Mouse (Mus musculus): ENCODE data around the gene Slc29a2. TPM values are rescaled to one million over a fixed set of nuclear protein-coding genes. Genes with fewer than 3 reads are reported as not detected.

The Slc29a2 gene
- polyA plus RNA-seq, 1 experiment, result 31.1 TPM

- TF ChIP-seq POLR2A (IDR thresholded peaks at IDR 0.05; ENCODE audit: borderline replicate concordance, extremely low read depth, insufficient read depth, insufficient read length, poor library complexity, severe bottlenecking) (no peak), CTCF (IDR thresholded peaks at IDR 0.05; ENCODE audit: borderline replicate concordance, extremely low read depth, insufficient read depth, insufficient read length) (no peak)
- peak; percentile 94 for DNase-seq (ENCODE audit: low read depth)
Observed at GRCm38 (mm10) chr19:5071545-5072369, 48.1 kb downstream of the Slc29a2 start.

- TF ChIP-seq CTCF (IDR thresholded peaks at IDR 0.05; ENCODE audit: borderline replicate concordance, extremely low read depth, insufficient read depth, insufficient read length), result no peak
- no peak for TF ChIP-seq POLR2A (IDR thresholded peaks at IDR 0.05; ENCODE audit: borderline replicate concordance, extremely low read depth, insufficient read depth, insufficient read length, poor library complexity, severe bottlenecking)
- no peak for DNase-seq (ENCODE audit: low read depth)
Observed at GRCm38 (mm10) chr19:5072389-5073019, 48.8 kb downstream of the Slc29a2 start.

- no peak for TF ChIP-seq POLR2A (IDR thresholded peaks at IDR 0.05; ENCODE audit: borderline replicate concordance, extremely low read depth, insufficient read depth, insufficient read length, poor library complexity, severe bottlenecking)
- TF ChIP-seq CTCF (IDR thresholded peaks at IDR 0.05; ENCODE audit: borderline replicate concordance, extremely low read depth, insufficient read depth, insufficient read length), result peak; percentile 69; the same call in 1 of the 2 replicates
- peak; percentile 87 for DNase-seq (ENCODE audit: low read depth)
Observed at GRCm38 (mm10) chr19:5073028-5073427, 49.4 kb downstream of the Slc29a2 start.

GRCm38 (mm10) chr19:5073518-5073917, 49.9 kb downstream of the Slc29a2 start:
- no peak for DNase-seq (ENCODE audit: low read depth)
- no peak for TF ChIP-seq CTCF (IDR thresholded peaks at IDR 0.05; ENCODE audit: borderline replicate concordance, extremely low read depth, insufficient read depth, insufficient read length)
- TF ChIP-seq POLR2A (IDR thresholded peaks at IDR 0.05; ENCODE audit: borderline replicate concordance, extremely low read depth, insufficient read depth, insufficient read length, poor library complexity, severe bottlenecking), result no peak

- no peak for DNase-seq (ENCODE audit: low read depth)
- TF ChIP-seq CTCF (IDR thresholded peaks at IDR 0.05; ENCODE audit: borderline replicate concordance, extremely low read depth, insufficient read depth, insufficient read length) (no peak), POLR2A (IDR thresholded peaks at IDR 0.05; ENCODE audit: borderline replicate concordance, extremely low read depth, insufficient read depth, insufficient read length, poor library complexity, severe bottlenecking) (no peak)
Observed at GRCm38 (mm10) chr19:5079279-5079678, 55.6 kb downstream of the Slc29a2 start.

Other genes starting within 250 kb of the Slc29a2 start
- 146 and 173 TPM in 2 replicates for gene Rbm4, start 230.0 kb upstream of the Slc29a2 start, polyA plus RNA-seq (2012; rRNA removed)
- 28.7 and 57.0 TPM in 2 replicates for gene Gm21992, start 212.2 kb upstream of the Slc29a2 start, polyA plus RNA-seq (2012; rRNA removed)
- 70.7 and 85.4 TPM in 2 replicates for gene Rbm14, start 212.2 kb upstream of the Slc29a2 start, polyA plus RNA-seq (2012; rRNA removed)
- 42.3 and 45.1 TPM in 2 replicates for gene Ccs, start 184.5 kb upstream of the Slc29a2 start, polyA plus RNA-seq (2012; rRNA removed)
- 0.30 and 0.62 TPM in 2 replicates for gene Ccdc87, start 184.5 kb upstream of the Slc29a2 start, polyA plus RNA-seq (2012; rRNA removed)
- 73.6 and 85.2 TPM in 2 replicates for gene Ctsf, start 168.7 kb upstream of the Slc29a2 start, polyA plus RNA-seq (2012; rRNA removed)
- gene Actn3, start 146.0 kb upstream of the Slc29a2 start, polyA plus RNA-seq (2012; rRNA removed), result 0.95 and 1.7 TPM in 2 replicates
- 32.0 and 48.4 TPM in 2 replicates for gene Zdhhc24, start 145.2 kb upstream of the Slc29a2 start, polyA plus RNA-seq (2012; rRNA removed)
- 18.5 and 27.6 TPM in 2 replicates for gene Bbs1, start 117.2 kb upstream of the Slc29a2 start, polyA plus RNA-seq (2012; rRNA removed)
- gene Dpp3, start 95.6 kb upstream of the Slc29a2 start, polyA plus RNA-seq (2012; rRNA removed), result 111 and 122 TPM in 2 replicates
- 10.3 and 14.2 TPM in 2 replicates for gene Peli3, start 80.7 kb upstream of the Slc29a2 start, polyA plus RNA-seq (2012; rRNA removed)
- gene Mrpl11, start 61.7 kb upstream of the Slc29a2 start, polyA plus RNA-seq (2012; rRNA removed), result 70.0 and 81.9 TPM in 2 replicates
- 4.1 and 7.8 TPM in 2 replicates for gene Npas4, start 33.5 kb upstream of the Slc29a2 start, polyA plus RNA-seq (2012; rRNA removed)
- gene B4gat1, start 15.0 kb downstream of the Slc29a2 start, polyA plus RNA-seq (2012; rRNA removed), result 46.8 and 49.8 TPM in 2 replicates
- 1.9 and 2.8 TPM in 2 replicates for gene AC124502.3, start 15.0 kb downstream of the Slc29a2 start, polyA plus RNA-seq (2012; rRNA removed)
- 32.9 and 39.8 TPM in 2 replicates for gene Brms1, start 17.5 kb downstream of the Slc29a2 start, polyA plus RNA-seq (2012; rRNA removed)
- 4.0 and 4.3 TPM in 2 replicates for gene Rin1, start 26.6 kb downstream of the Slc29a2 start, polyA plus RNA-seq (2012; rRNA removed)
- 15.5 and 24.7 TPM in 2 replicates for gene Cd248, start 44.2 kb downstream of the Slc29a2 start, polyA plus RNA-seq (2012; rRNA removed)
- gene Tmem151a, start 61.7 kb downstream of the Slc29a2 start, polyA plus RNA-seq (2012; rRNA removed), result 6.8 and 10.7 TPM in 2 replicates
- 62.8 and 63.2 TPM in 2 replicates for gene Yif1a, start 64.7 kb downstream of the Slc29a2 start, polyA plus RNA-seq (2012; rRNA removed)
- 467 and 494 TPM in 2 replicates for gene Cnih2, start 74.7 kb downstream of the Slc29a2 start, polyA plus RNA-seq (2012; rRNA removed)
- 195 and 205 TPM in 2 replicates for gene Rab1b, start 83.2 kb downstream of the Slc29a2 start, polyA plus RNA-seq (2012; rRNA removed)
- gene Klc2, start 94.7 kb downstream of the Slc29a2 start, polyA plus RNA-seq (2012; rRNA removed), result 117 and 134 TPM in 2 replicates
- 50.2 and 71.6 TPM in 2 replicates for gene Pacs1, start 249.3 kb downstream of the Slc29a2 start, polyA plus RNA-seq (2012; rRNA removed)